Mouse (Mus musculus) frontal cortex, adult 2 months (tissue): ENCODE measurements around the gene Upf3b. TPM values are rescaled to one million over a fixed set of nuclear protein-coding genes. Genes with fewer than 3 reads are reported as not detected.
A peak's percentile ranks its signal among the peaks of the same experiment; 100 is the strongest.
"Not testable (repeated sequence)": the region's sequence is repeated elsewhere in the genome, so short reads cannot be mapped to it uniquely, and the experiment has no call there.

Experiments
- DNase-seq, 2 experiments: peaks; one replicate each; pipeline ENCODE4 v3.0.0; 2022; ENCODE audit warnings: low spot score in 1 of 2; ENCODE audit errors: extremely low spot score in 1 of 2
- polyA plus RNA-seq: library from polyadenylated mRNA; depleted of rRNA; stranded (reverse); fragments of >200 nt; gene quantifications from 2 replicates; pipeline ENCODE4 v1.2.3, GENCODE M21; 2012; rRNA removed

Upf3b gene
- polyA plus RNA-seq, 1 experiment: 35.0 TPM

- no peak for DNase-seq
These were observed 28.9 kb downstream of the Upf3b start for GRCm38 (mm10) chrX:37081194-37081593.

- DNase-seq: not testable (repeated sequence)
These were observed 29.8 kb downstream of the Upf3b start for GRCm38 (mm10) chrX:37080345-37080744.

DNA sequence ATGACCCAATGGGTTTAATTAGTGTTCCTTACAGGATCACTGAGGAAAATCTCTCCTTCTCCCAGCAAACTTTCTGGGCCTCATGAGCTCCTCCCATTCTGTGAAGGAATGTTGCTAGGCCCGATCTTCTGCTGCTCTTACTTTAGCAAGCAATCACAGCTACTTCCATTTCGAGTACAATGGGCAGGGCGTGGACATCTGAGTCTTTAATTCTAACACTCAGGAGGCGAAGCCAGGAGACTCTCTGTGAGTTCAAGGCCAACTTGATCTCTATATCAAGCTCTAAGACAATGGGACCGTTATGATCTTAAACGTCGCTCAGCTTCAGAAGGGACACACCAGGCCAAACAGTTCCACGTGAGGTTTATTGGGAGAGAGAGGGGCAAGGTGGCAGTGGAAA is 33.5 kb downstream of the Upf3b start:
- DNase-seq: no peak

DNA sequence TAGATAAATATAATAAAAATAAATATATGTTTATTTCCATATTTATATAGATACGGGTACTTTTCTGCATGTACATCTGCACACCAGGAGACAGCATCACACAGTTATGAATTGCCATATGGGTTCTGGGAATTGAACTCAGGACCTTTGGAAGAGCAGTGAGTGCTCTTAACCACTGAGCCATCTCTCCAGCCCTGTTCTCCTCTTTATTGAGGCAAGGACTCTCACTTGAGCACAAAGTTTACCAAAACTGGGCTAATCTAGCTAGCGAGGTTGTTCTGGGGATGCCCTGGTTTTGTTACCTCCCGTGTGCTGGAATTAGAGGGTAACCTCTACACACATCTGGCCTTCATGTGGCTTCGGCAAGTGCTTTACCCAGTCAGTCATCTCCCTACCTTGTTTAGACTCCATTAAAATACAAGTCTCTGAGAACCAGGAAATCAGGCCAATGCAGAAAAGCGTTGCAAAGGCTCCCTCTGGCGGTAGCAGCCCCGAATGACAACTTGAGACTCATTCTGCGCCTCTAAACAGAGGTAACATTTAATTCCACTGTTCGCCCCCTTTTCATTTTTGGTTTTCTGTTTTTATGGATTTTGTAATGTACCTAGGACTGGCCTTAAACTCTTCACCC is 35.7 kb downstream of the Upf3b start:
- DNase-seq: peak in 1 of 2 experiments; percentile 83

DNA sequence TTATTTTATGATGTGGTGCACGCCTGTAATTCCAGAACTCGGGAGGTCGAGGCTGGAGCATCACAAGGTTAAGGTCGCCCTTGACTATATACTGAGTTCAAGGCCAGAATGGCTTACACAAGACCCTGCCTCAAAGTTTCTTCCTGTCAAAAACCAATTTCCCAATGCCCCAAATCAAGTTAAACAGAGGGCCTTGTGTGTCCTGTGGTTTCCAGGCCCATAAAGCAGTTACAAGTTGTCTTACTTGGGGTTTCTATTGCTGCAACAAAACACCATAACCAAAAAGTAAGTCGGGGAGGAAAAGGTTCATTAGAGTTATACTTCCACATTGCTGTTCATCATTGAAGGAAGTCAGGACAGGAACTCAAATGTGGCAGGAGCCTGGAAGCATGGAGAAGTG is 41.4 kb downstream of the Upf3b start:
- DNase-seq: no peak

- DNase-seq: no peak
These were observed 42.8 kb downstream of the Upf3b start for GRCm38 (mm10) chrX:37067299-37067698.

GRCm38 (mm10) chrX:37063902-37064301 is 46.2 kb downstream of the Upf3b start:
- no peak for DNase-seq

- no peak for DNase-seq
These were observed 61.0 kb downstream of the Upf3b start for GRCm38 (mm10) chrX:37048890-37049823.

DNA sequence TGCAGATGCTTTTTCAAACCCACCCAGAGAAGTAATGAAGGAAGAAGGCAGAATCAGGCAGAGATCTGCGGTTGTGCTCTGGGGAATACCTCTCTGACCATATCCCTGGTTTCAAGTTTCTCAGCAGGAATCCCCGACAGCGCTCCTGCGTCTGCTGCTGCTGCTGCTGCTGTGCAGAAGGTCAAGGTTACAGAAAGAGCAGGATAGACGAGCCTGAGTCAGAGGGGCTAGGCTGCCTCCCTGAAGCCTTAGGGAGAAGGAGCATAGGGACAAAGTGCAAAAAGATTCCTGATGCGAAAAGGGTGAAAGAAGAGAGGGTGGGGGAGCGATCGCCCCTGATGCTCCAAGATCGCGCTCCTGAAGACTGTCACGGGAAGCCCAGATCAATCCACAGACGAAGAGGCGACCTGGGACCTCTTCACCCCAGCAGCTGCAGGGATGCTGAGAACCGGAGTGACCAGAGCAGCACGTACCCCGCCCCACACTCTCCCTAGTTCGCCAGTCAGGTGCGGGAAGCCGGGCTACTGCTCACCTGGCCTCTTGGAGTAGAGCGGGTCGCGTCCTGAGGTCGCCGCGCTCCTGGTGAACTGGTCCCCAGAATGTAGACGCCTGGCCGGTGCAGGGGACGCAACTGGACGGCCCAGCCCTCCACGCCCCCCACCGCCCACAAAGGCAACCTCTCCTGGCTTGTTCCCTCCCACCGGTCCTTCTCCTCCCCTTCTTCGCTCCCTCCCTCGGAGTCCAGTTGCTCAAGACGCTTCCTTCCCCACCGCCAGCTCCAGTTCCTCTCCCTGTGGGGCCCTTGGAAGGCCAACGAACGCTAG is 61.8 kb downstream of the Upf3b start, which contains the start of gene Sowahd:
TSS of gene Sowahd (plus strand) at position 780 of the 824 bp plus-strand sequence.
- DNase-seq: no peak

- peak in 1 of 2 experiments; percentile 81 for DNase-seq
These were observed 67.4 kb downstream of the Upf3b start for GRCm38 (mm10) chrX:37042726-37043125.

Other genes starting within 250 kb of the Upf3b start
- gene Ube2a, start 236.4 kb downstream of the Upf3b start, polyA plus RNA-seq: 42.8 and 48.8 TPM in 2 replicates
- 26.7 and 29.0 TPM in 2 replicates for gene C330007P06Rik, start 236.2 kb downstream of the Upf3b start, polyA plus RNA-seq
- 17.9 and 19.8 TPM in 2 replicates for gene Nkrf, start 207.4 kb downstream of the Upf3b start, polyA plus RNA-seq
- 38.6 and 40.7 TPM in 2 replicates for gene Sept6, start 118.5 kb downstream of the Upf3b start, polyA plus RNA-seq
- 0.06 TPM in 1 of 2 replicates, not detected in the other for gene Sowahd, start 61.5 kb downstream of the Upf3b start, polyA plus RNA-seq
- gene Rpl39, start 24.9 kb downstream of the Upf3b start, polyA plus RNA-seq: 236 and 294 TPM in 2 replicates
- 5.8 and 6.6 TPM in 2 replicates for gene Nkap, start 16.5 kb upstream of the Upf3b start, polyA plus RNA-seq
- gene Akap14, start 58.5 kb upstream of the Upf3b start, polyA plus RNA-seq: not detected in 2 replicates
- gene Ndufa1, start 80.8 kb upstream of the Upf3b start, polyA plus RNA-seq: 579 and 627 TPM in 2 replicates
- 7.4 and 8.2 TPM in 2 replicates for gene Rnf113a1, start 80.9 kb upstream of the Upf3b start, polyA plus RNA-seq
- gene Gm9, start 100.7 kb upstream of the Upf3b start, polyA plus RNA-seq: 0.13 TPM in 1 of 2 replicates, not detected in the other
- not detected in 2 replicates for gene Rhox1, start 111.9 kb upstream of the Upf3b start, polyA plus RNA-seq
- not detected in 2 replicates for gene Rhox2a, start 134.7 kb upstream of the Upf3b start, polyA plus RNA-seq
- not detected in 2 replicates for gene Rhox3a, start 139.6 kb upstream of the Upf3b start, polyA plus RNA-seq
- not detected in 2 replicates for gene Rhox4a, start 155.0 kb upstream of the Upf3b start, polyA plus RNA-seq